Mouse (Mus musculus) thymus, postnatal 14 days (tissue): Measurements from ENCODE around the gene Defa37.
"Not testable (repeated sequence)": the region's sequence is repeated elsewhere in the genome, so short reads cannot be mapped to it uniquely, and the experiment has no call there.

ENCODE experiments used
- DNase-seq: peaks from one replicate; pipeline ENCODE4 v3.0.0; 2021

The Defa37 gene

GRCm38 (mm10) chr8:21565086-21565485 is at the start of gene Defa37:
Gene Defa37, plus strand, starts transcription at chr8:21565386.
- DNase-seq: not testable (repeated sequence)

- not testable (repeated sequence) for DNase-seq
These were observed 36.5 kb upstream of the Defa37 start, which contains the start of gene Defa32 for GRCm38 (mm10) chr8:21528732-21529131. Gene Defa32, plus strand, starts transcription at chr8:21529032.

- DNase-seq: not testable (repeated sequence)
These were observed 17.5 kb downstream of the Defa37 start, which contains the start of gene Defa28 for GRCm38 (mm10) chr8:21582706-21583105. Gene Defa28, plus strand, starts transcription at chr8:21583006.

GRCm38 (mm10) chr8:21594408-21594807 is 29.2 kb downstream of the Defa37 start, which contains the start of gene Gm7861:
Gene Gm7861, minus strand, starts transcription at chr8:21594508.
- DNase-seq: not testable (repeated sequence)
